Mouse (Mus musculus) CH12.LX (cell line): ENCODE data around the gene Zc3h10.

Experiments
- CTCF ChIP-seq, 2 experiments: IDR thresholded peaks in 1 of 2; conservative IDR thresholded peaks in 1 of 2; 2 replicates each; pipeline ENCODE4 v1.5.1; 2011 to 2012; ENCODE audit warnings: low read depth in 2 of 2, low read length in 2 of 2, improper control_type of control experiment in 1 of 2, inconsistent platforms in 1 of 2, mild to moderate bottlenecking in 1 of 2, moderate library complexity in 1 of 2
- EP300 ChIP-seq: IDR thresholded peaks from 2 replicates; pipeline ENCODE4 v1.6.1; 2011; ENCODE audit warnings: low read length, improper control_type of control experiment
- MXI1 ChIP-seq: IDR thresholded peaks from 2 replicates; pipeline ENCODE4 v1.6.1; 2011; ENCODE audit warnings: mild to moderate bottlenecking, low read depth, low read length, improper control_type of control experiment
- NELFE ChIP-seq: IDR thresholded peaks from 2 replicates; pipeline ENCODE4 v1.6.1; 2011; ENCODE audit warnings: low read depth, low read length, improper control_type of control experiment
- POLR2A ChIP-seq: IDR thresholded peaks from 2 replicates; pipeline ENCODE4 v1.6.1; 2011; ENCODE audit warnings: low read depth, mild to moderate bottlenecking, improper control_type of control experiment, low read length
- ZNF384 ChIP-seq: IDR thresholded peaks from 2 replicates; pipeline ENCODE4 v1.6.1; 2012; ENCODE audit warnings: low read depth, low read length, improper control_type of control experiment, inconsistent platforms

DNA sequence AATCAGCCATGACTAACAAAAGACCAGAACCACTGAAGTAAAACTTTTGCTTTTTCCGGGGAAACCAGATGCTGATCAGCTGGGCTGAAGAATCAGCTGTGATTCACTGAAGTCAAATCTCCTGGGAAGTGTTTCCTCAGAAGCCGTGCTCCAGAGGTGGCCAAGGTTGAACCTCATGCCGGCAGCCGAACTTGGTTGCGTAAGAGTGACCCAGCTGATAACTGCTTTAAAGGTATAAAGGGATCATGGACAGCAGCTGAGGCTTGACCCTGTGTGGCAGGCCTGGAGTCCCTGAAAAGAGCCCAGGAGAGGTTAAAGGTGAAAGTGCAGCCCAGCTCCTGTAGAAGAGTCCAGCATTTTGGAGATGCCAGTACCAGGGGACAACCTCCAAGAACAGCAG, 45.2 kb downstream of the Zc3h10 start:
- TF ChIP-seq CTCF (conservative IDR thresholded peaks at IDR 0.05 in 1 of 2, IDR thresholded peaks at IDR 0.05 in 1 of 2; ENCODE audit: low read depth in 2 of 2, low read length in 2 of 2) (no peak), MXI1 (no peak), NELFE (no peak), ZNF384 (no peak), POLR2A (no peak), EP300 (no peak)
